Mouse (Mus musculus): ENCODE measurements around the gene Kif13a. TPM values are rescaled to one million over a fixed set of nuclear protein-coding genes. Genes with fewer than 3 reads are reported as not detected.

The Kif13a gene
- 1.2 and 1.5 TPM in 2 replicates for total RNA-seq (2012; rRNA removed)
- polyA plus RNA-seq (2012; ENCODE audit: insufficient read depth in 1 of 2, insufficient read length in 2 of 2, low read depth in 1 of 2, low replicate concordance in 2 of 2, missing spikeins in 1 of 2) = 1 to 10 TPM in 1 of 2 experiments, not detected in 1; 1.7 TPM

DNA sequence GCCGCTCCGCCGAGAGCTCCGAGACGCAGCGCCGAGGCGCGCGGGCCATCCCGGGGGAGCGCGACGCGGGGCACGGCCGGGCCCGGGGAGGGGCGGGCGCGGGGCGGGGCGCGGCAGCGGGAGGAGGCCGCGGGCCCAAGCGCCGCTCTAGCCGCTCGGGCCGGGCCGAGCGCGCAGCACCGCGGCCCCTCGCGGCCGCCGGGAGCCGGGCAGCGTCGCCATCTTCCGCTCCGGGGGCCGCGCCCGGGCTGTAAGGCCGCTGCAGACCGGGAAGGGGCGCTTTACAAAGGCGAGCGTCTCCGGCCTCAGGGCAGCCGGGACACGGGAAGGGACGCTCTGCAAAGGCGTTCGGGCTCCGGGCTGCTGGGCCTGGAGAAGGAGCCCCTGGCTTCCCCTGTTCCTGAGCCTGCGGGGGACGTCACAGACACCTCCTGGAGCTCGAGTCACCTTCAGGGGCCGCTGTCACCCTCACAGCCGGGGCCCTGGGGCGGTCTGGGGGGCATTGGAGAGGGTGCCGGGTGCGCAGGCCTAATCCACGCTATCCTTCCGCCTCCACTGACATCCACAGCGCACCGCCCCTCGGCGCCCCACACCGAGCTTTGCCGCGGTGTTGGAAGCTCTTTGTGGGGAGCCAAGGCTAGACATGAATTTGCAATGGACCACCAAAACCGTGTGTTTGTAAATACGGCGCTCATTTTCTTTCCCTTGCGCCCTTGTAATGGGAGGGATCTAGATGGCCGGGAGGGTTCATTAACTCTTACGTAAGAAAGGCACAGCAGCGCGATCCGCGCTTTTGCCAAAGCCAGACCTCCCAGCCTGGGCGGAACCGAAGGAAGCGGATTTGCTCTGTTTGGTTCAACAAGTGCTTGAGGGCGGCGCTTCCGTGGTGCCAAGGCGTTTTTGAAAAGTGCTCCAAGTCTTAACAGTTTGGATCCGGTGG is at the start of gene Kif13a:
TSS of gene Kif13a (minus strand) at position 149 of the 940 bp plus-strand sequence.
- H3K79me2 ChIP-seq (ENCODE audit: control insufficient read depth, insufficient read depth, low read length, poor library complexity) = no peaks in the 10 kb centered on the region
- H3K27ac ChIP-seq (ENCODE audit: control insufficient read depth, low read depth, low read length) = no peak within 1 kb of the TSS
- DNase-seq (ENCODE audit: low read depth, low spot score) = no peak
- no peaks in the 10 kb centered on the region for H3K4me1 ChIP-seq (ENCODE audit: control insufficient read depth in 1 of 2, insufficient read depth in 2 of 2, low read length in 2 of 2)
- H3K36me3 ChIP-seq (ENCODE audit: control insufficient read depth in 1 of 2, insufficient read depth in 2 of 2, low read length in 2 of 2) = no peaks in the 10 kb centered on the region
- H3K4me3 ChIP-seq (ENCODE audit: control insufficient read depth in 1 of 2, insufficient read depth in 1 of 2, low read depth in 2 of 2, low read length in 2 of 2) = no peak within 1 kb of the TSS
- H3K27me3 ChIP-seq (ENCODE audit: control insufficient read depth in 1 of 2, insufficient read depth in 2 of 2, low read length in 2 of 2) = no peaks in the 10 kb centered on the region
- no peaks in the 10 kb centered on the region for H3K9me3 ChIP-seq (replicated peaks; ENCODE audit: insufficient read depth, low read length)
- no peak within 1 kb of the TSS for H3K9ac ChIP-seq (ENCODE audit: control insufficient read depth, low read depth, low read length, poor library complexity, severe bottlenecking)
- TF ChIP-seq HCFC1 (IDR thresholded peaks at IDR 0.05; ENCODE audit: low read depth, low read length) (no peak), POLR2A (IDR thresholded peaks at IDR 0.05; ENCODE audit: control insufficient read depth in 1 of 2, insufficient read depth in 1 of 2, low read depth in 1 of 2, low read length in 2 of 2, poor library complexity in 1 of 2) (no peak), E2F4 (IDR thresholded peaks at IDR 0.05; ENCODE audit: borderline replicate concordance, low read depth, low read length) (no peak), USF1 (IDR thresholded peaks at IDR 0.05; ENCODE audit: low read depth, low read length) (no peak), TAL1 (IDR thresholded peaks at IDR 0.05; ENCODE audit: low read length) (no peak), MAZ (IDR thresholded peaks at IDR 0.05; ENCODE audit: low read depth, low read length) (no peak), CHD2 (IDR thresholded peaks at IDR 0.05; ENCODE audit: low read length) (no peak), MXI1 (IDR thresholded peaks at IDR 0.05; ENCODE audit: low read depth, low read length) (no peak), KAT2A (conservative IDR thresholded peaks at IDR 0.05; ENCODE audit: low read depth, low read length) (no peak), GABPA (IDR thresholded peaks at IDR 0.05; ENCODE audit: low read depth, low read length) (no peak), BHLHE40 (IDR thresholded peaks at IDR 0.05; ENCODE audit: borderline replicate concordance, low read depth, low read length) (no peak), CTCF (IDR thresholded peaks at IDR 0.05 in 2 of 3, conservative IDR thresholded peaks at IDR 0.05 in 1 of 3; ENCODE audit: control insufficient read depth in 1 of 3, insufficient read depth in 1 of 3, low read depth in 2 of 3, low read length in 3 of 3, poor library complexity in 1 of 3, severe bottlenecking in 1 of 3) (no peak), ZNF384 (IDR thresholded peaks at IDR 0.05; ENCODE audit: low read depth, low read length) (no peak), NELFE (IDR thresholded peaks at IDR 0.05; ENCODE audit: low read depth, low read length) (no peak), ZC3H11A (IDR thresholded peaks at IDR 0.05; ENCODE audit: low read depth, low read length) (no peak), POLR2AphosphoS2 (IDR thresholded peaks at IDR 0.05; ENCODE audit: low read length) (no peak), TBP (IDR thresholded peaks at IDR 0.05; ENCODE audit: low read depth, low read length) (no peak), RAD21 (IDR thresholded peaks at IDR 0.05; ENCODE audit: low read depth, low read length) (no peak)

DNA sequence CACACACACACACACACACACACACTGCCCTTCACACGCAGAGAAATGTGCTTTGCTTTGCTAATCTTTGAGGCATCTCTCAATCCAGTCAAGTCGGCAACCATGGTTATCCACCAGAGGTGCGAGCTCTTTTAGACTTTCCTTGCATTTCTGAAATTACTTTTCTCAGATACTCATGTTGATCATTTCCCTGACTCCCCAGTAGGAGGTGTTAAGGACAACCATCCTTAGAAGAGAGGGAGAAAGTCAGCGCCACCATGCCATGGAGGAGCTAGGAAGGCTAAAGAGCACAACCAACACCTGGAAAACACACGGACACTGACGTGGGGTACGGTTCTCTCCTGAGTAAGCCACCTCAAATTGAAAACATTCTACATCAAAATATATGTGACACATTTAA is 46.9 kb upstream of the Kif13a start:
- TF ChIP-seq CTCF (IDR thresholded peaks at IDR 0.05 in 2 of 3, conservative IDR thresholded peaks at IDR 0.05 in 1 of 3; ENCODE audit: control insufficient read depth in 1 of 3, insufficient read depth in 1 of 3, low read depth in 2 of 3, low read length in 3 of 3, poor library complexity in 1 of 3, severe bottlenecking in 1 of 3) (peak in 1 of 3 experiments; percentile 2; a peak in 1 of 6 replicates), MEF2A (IDR thresholded peaks at IDR 0.05; ENCODE audit: extremely low read depth, insufficient replicate concordance, low read depth, low read length, poor library complexity, severe bottlenecking) (no peak), TBP (IDR thresholded peaks at IDR 0.05; ENCODE audit: low read depth, low read length) (no peak), KAT2A (conservative IDR thresholded peaks at IDR 0.05; ENCODE audit: low read depth, low read length) (no peak), ZC3H11A (IDR thresholded peaks at IDR 0.05; ENCODE audit: low read depth, low read length) (no peak), MAFK (IDR thresholded peaks at IDR 0.05; ENCODE audit: borderline replicate concordance, low read depth, low read length) (no peak)
- H3K9ac ChIP-seq (ENCODE audit: control insufficient read depth, low read depth, low read length, poor library complexity, severe bottlenecking) = no peak overlapping the region
- no peaks in the 10 kb centered on the region for H3K79me2 ChIP-seq (ENCODE audit: control insufficient read depth, insufficient read depth, low read length, poor library complexity)
- no peak for DNase-seq (ENCODE audit: low read depth, low spot score)
- no peak overlapping the region for H3K4me3 ChIP-seq (ENCODE audit: control insufficient read depth in 1 of 2, insufficient read depth in 1 of 2, low read depth in 2 of 2, low read length in 2 of 2)
- H3K27ac ChIP-seq (ENCODE audit: control insufficient read depth, low read depth, low read length) = no peak overlapping the region
- H3K36me3 ChIP-seq (ENCODE audit: control insufficient read depth in 1 of 2, insufficient read depth in 2 of 2, low read length in 2 of 2) = peaks cover 0 to 21% of the 10 kb centered on the region in 2 experiments; a peak in 2 of 4 replicates
- H3K9me3 ChIP-seq (replicated peaks; ENCODE audit: insufficient read depth, low read length) = no peaks in the 10 kb centered on the region
- peaks cover 0 to 19% of the 10 kb centered on the region in 2 experiments; a peak in 2 of 4 replicates for H3K4me1 ChIP-seq (ENCODE audit: control insufficient read depth in 1 of 2, insufficient read depth in 2 of 2, low read length in 2 of 2)
- no peaks in the 10 kb centered on the region for H3K27me3 ChIP-seq (ENCODE audit: control insufficient read depth in 1 of 2, insufficient read depth in 2 of 2, low read length in 2 of 2)

Measured in MEL (cell line).